Mouse (Mus musculus) embryo, embryonic 9.5 days (tissue): ENCODE data around the gene Fggy.

Experiments
- DNase-seq: peaks from one replicate; pipeline ENCODE4 v3.0.0-alpha.2; 2017; ENCODE audit errors: extremely low spot score

Gene Fggy

GRCm38 (mm10) chr4:95590878-95591277 is 33.6 kb downstream of the Fggy start:
- DNase-seq, result no peak

DNA sequence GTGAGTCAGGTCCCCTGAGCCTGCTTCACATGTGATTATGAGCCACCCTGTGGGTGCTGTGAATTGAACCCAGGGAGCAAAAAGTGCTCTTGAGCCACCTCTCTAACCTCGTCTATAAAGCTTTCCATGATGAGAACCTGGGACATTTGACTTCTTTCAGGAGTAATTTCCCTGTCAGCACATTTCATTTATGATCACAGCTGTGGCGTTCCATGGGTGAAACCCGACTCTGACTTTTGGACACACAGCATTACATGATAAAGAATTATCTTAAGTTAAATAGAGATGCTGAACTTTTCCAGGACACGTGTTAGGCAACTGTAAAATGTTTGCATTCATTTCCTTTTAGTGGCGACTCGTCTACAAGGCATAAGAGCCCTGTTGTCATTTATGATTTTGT is 39.9 kb downstream of the Fggy start:
- no peak for DNase-seq

- no peak for DNase-seq
Observed at GRCm38 (mm10) chr4:95601776-95602175, 44.5 kb downstream of the Fggy start.

DNA sequence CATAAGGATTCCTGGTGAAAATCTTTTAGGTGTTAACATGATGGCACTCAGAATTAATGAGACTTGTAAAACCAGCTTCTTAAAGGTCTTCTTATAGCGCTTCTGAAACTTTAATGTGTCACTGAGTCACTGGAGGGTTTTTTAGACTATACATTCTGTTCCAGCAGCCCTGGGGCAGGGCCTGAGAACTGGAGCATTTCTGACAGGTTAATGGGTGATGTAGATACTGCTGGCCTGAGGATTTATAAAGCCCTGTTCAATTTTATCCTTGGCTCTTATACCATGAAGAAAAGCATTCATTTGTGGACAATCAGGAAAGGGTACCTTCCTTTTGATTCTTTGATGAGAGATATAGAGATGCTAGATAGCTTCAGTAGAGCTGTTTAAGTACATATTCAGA is 45.9 kb downstream of the Fggy start:
- DNase-seq, result no peak

DNA sequence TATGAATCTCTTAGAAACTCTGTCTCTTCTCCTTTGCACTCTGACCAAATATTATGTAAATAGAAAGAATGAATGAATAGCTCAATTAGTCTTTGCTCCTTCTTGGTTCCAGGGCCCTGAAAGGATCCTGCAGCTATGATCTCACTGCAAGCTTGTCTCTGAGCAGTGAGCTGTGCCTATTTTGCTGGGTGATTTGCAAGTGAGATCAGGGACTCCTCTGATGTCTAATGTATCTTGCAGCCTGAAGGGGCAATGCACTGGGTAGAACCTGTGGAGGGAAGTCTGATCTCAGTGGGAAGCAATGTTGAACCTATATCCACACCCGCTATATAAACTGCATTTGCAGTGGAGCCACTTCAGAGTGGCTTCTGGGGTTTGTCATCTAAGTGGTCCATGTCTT is 53.4 kb downstream of the Fggy start:
- no peak for DNase-seq

GRCm38 (mm10) chr4:95611390-95611789 is 54.1 kb downstream of the Fggy start:
- DNase-seq, result no peak

- DNase-seq, result no peak
Observed at GRCm38 (mm10) chr4:95621046-95621445, 63.7 kb downstream of the Fggy start.

DNA sequence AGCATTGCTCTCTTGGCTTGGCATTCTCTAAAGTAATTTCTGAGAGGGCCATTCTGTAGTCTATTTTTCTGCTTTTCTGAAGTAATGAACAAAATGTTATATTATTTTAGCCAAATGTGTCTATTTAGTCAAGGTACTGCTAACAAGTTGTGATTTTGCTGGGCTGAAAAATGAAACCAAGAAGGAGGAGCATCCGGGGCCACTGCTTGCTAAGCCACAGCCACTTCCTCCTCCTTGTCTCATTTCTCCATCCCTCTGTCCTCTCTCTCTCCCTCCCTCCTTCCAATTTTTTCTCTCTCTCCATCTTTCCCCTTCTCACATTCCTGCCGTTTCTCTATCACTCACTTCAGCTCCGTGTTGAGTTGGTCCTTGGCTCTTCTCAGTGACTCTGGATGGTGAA is 67.4 kb downstream of the Fggy start:
- DNase-seq, result no peak

GRCm38 (mm10) chr4:95625651-95626050 is 68.3 kb downstream of the Fggy start:
- DNase-seq, result no peak

- DNase-seq, result no peak
Observed at GRCm38 (mm10) chr4:95626186-95626585, 68.9 kb downstream of the Fggy start.

DNA sequence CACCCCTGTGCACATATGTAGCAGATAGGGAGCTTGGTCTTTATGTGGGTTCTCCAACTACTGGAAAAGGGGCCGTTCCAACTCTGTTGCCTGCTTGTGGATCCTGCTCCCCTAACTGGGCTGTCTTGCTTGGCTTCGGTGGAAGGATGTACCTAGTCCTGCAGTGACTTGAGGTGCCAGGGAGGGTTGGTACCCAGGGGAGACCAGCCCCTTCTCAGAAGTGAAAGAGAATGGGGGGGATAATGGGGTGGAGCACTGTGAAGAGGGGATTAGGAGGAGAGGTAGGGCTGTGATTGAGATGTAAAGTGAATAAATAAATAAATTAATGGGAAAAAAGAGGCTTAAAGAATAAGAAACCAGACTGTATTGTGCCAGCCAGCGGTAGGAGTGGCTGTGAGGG is 77.6 kb downstream of the Fggy start:
- DNase-seq, result no peak

GRCm38 (mm10) chr4:95636937-95637749 is 79.8 kb downstream of the Fggy start:
- no peak for DNase-seq

DNA sequence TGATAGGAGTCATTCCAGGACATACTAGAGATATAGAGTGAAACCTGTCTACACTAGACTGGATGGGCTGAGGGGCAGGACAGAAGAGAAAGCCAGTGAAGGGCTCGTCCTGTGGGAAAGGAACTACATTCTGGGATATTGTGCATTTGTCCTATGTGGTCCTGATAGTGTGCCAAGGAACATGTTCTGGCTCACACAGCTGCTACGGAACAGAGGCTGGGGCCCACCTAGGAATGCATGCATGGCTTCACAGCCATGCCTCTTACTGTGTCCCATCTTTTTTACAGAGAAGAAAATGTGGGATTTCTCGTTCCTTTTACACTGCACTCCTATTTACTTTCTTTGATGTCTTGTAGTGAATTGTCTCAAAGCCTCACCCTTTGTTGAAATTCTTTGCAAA is 80.8 kb downstream of the Fggy start:
- no peak for DNase-seq

DNA sequence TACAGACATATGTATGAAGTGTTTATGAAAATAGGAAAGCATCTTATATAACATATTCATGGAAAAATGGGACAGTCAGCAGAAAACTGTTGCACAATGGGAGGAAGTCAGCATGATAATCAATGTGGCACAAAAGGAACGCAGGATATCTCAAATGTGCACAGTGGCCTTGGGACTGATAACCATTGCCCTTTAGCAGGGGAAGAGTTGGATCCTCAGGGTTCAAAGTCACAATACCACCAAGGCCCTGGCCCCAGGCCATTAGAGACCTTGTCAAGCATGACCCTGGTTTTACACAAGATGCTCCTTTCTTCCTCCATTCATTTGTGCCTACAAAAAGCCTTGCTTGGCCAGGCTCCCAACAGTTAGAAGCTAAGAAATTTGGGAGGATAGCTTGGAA is 83.5 kb downstream of the Fggy start:
- DNase-seq, result no peak

DNA sequence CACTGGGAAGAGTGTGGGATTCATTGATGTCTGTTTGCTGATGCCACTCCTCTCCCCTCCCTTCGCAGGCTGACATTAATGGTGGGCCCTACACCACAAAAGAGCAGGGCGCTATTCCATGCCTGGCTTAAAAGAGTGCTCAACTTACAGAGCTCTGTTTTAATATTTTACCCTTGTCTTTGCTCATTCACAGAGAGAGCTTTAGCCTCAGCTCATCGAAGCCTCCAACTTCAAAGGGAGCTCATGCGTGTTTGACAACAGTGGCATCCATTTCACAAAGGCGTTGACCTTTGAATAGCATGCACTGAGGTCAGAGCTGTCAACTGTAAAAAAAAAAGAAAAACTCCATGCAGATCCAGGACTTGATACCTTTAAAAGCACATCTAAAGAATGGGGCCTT is 86.7 kb downstream of the Fggy start:
- peak; percentile 28 for DNase-seq

- DNase-seq, result no peak
Observed at GRCm38 (mm10) chr4:95648801-95649551, 91.7 kb downstream of the Fggy start.

DNA sequence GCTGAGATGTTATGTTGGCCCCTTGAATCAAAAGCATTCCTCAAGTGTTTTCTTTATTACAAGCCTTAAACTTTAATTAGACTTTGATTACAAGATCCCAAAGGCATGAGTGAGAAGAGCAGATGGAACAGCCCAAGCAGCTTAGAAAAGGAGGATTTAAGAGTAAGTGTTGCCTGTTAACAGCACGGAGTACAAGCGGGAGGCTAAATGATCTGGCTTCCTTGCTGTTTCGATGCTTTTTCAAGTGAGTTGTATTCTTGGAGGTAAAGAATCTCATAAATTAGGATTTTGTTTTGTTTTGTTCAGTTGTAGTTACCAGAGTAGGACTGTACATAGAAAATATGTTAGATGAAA is 92.2 kb downstream of the Fggy start:
- DNase-seq, result no peak

- no peak for DNase-seq
Observed at GRCm38 (mm10) chr4:95649980-95650379, 92.7 kb downstream of the Fggy start.

- DNase-seq, result no peak
Observed at GRCm38 (mm10) chr4:95652044-95652443, 94.7 kb downstream of the Fggy start.

DNA sequence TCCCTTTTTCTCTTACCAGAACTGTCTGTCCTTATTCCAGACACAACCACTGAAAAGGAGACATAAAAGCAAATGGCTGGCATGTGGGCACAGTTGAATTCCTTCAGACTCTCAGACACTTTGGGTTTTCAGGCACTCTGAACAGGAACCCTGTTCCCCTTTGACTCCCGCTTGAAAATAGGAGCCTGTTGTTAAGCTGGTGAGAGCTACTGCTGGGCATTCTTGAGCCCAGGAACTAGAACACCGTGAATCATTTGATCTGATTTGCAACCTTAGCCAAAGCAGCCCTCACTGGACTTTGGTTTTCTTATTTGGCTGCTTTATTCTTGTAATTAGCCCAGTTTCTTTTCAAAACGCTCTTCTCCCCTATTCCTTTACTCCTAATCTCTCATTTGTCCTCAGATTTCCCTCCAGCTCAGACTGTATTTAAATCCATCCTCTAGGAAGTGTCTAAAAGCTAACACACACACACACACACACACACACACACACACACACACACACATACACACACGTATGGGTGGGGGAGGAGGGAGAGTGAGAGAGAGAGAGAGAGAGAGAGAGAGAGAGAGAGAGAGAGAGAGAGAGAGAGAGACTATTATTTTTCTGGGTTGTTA is 96.1 kb downstream of the Fggy start:
- DNase-seq, result no peak

DNA sequence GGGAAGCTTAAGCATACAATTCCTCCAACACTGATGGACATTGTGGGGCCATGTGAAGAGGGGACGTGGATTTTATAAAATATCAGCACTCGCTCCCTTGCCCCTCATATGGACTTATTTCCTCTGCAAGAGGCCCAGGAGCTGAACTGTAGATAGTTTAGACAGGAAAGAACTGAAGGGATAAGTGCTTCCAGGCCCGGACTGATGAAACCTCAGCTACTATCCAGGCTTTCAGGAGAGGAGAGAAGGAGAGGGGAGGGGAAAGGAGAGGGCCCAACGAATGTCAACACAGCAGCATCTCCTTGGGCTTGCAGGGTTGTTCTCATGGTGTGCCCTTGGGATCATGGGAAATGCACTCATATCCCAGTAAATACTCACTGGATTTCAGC is 96.6 kb downstream of the Fggy start:
- no peak for DNase-seq

GRCm38 (mm10) chr4:95659024-95659423 is 101.7 kb downstream of the Fggy start:
- no peak for DNase-seq

- DNase-seq, result no peak
Observed at GRCm38 (mm10) chr4:95663596-95663995, 106.3 kb downstream of the Fggy start.
